Mouse (Mus musculus): Measurements from ENCODE around the gene Scaf4. TPM values are rescaled to one million over a fixed set of nuclear protein-coding genes. Genes with fewer than 3 reads are reported as not detected.

Gene Scaf4
- polyA plus RNA-seq (2012; rRNA removed) = 24.9 and 29.1 TPM in 2 replicates

GRCm38 (mm10) chr16:90283905-90284891 lies at the start of gene Scaf4:
TSS of gene Scaf4 (minus strand) at chr16:90284503.
- peak; percentile 95 for DNase-seq (ENCODE audit: low spot score)

- no peak for DNase-seq (ENCODE audit: low spot score)
These were observed 48.2 kb upstream of the Scaf4 start for GRCm38 (mm10) chr16:90332553-90332952.

GRCm38 (mm10) chr16:90330979-90331378 lies 46.7 kb upstream of the Scaf4 start:
- DNase-seq (ENCODE audit: low spot score) = no peak

GRCm38 (mm10) chr16:90329511-90329910 lies 45.2 kb upstream of the Scaf4 start:
- no peak for DNase-seq (ENCODE audit: low spot score)

- peak; percentile 63 for DNase-seq (ENCODE audit: low spot score)
These were observed 38.7 kb upstream of the Scaf4 start for GRCm38 (mm10) chr16:90322850-90323528.

- DNase-seq (ENCODE audit: low spot score) = no peak
These were observed 35.0 kb upstream of the Scaf4 start for GRCm38 (mm10) chr16:90319321-90319720.

GRCm38 (mm10) chr16:90318372-90318926 lies 34.1 kb upstream of the Scaf4 start:
- DNase-seq (ENCODE audit: low spot score) = no peak

- DNase-seq (ENCODE audit: low spot score) = no peak
These were observed 33.5 kb upstream of the Scaf4 start for GRCm38 (mm10) chr16:90317777-90318176.

- no peak for DNase-seq (ENCODE audit: low spot score)
These were observed 31.6 kb upstream of the Scaf4 start for GRCm38 (mm10) chr16:90315881-90316280.

- DNase-seq (ENCODE audit: low spot score) = no peak
These were observed 28.3 kb upstream of the Scaf4 start for GRCm38 (mm10) chr16:90312449-90313082.

- DNase-seq (ENCODE audit: low spot score) = no peak
These were observed 26.3 kb upstream of the Scaf4 start for GRCm38 (mm10) chr16:90310488-90311135.

GRCm38 (mm10) chr16:90309784-90310183 lies 25.5 kb upstream of the Scaf4 start:
- DNase-seq (ENCODE audit: low spot score) = no peak

- no peak for DNase-seq (ENCODE audit: low spot score)
These were observed 19.6 kb upstream of the Scaf4 start for GRCm38 (mm10) chr16:90303988-90304299.

- DNase-seq (ENCODE audit: low spot score) = no peak
These were observed 19.1 kb upstream of the Scaf4 start for GRCm38 (mm10) chr16:90303286-90303987.

GRCm38 (mm10) chr16:90301706-90302105 lies 17.4 kb upstream of the Scaf4 start:
- DNase-seq (ENCODE audit: low spot score) = no peak

GRCm38 (mm10) chr16:90300896-90301295 lies 16.6 kb upstream of the Scaf4 start:
- no peak for DNase-seq (ENCODE audit: low spot score)

- no peak for DNase-seq (ENCODE audit: low spot score)
These were observed 15.3 kb upstream of the Scaf4 start for GRCm38 (mm10) chr16:90299591-90299990.

GRCm38 (mm10) chr16:90298426-90299300 lies 14.4 kb upstream of the Scaf4 start:
- no peak for DNase-seq (ENCODE audit: low spot score)

GRCm38 (mm10) chr16:90297479-90298425 lies 13.4 kb upstream of the Scaf4 start:
- DNase-seq (ENCODE audit: low spot score) = no peak

Data from urinary bladder, adult 2 months (tissue).